Mouse (Mus musculus) myocyte (in vitro differentiated cells): ENCODE data around the gene Ank2. TPM values are rescaled to one million over a fixed set of nuclear protein-coding genes. Genes with fewer than 3 reads are reported as not detected.

Source experiments
- H3K27me3 ChIP-seq: one replicate; pipeline ENCODE4 v1.6.1; 2011; ENCODE audit not compliant: control insufficient read depth, insufficient read depth, insufficient read length
- H3K36me3 ChIP-seq: one replicate; pipeline ENCODE4 v1.6.1; 2011; ENCODE audit not compliant: control insufficient read depth, insufficient read depth
- H3K4me2 ChIP-seq: one replicate; pipeline ENCODE4 v1.6.1; 2011; ENCODE audit warnings: low read depth, control low read depth
- H3K4me3 ChIP-seq: one replicate; pipeline ENCODE4 v1.5.1; 2011; ENCODE audit warnings: mild to moderate bottlenecking, control low read depth, moderate library complexity
- H3K79me2 ChIP-seq: one replicate; pipeline ENCODE4 v1.6.1; 2011; ENCODE audit not compliant: control insufficient read depth, insufficient read depth
- H3ac ChIP-seq: one replicate; pipeline ENCODE4 v1.6.1; 2011; ENCODE audit not compliant: control insufficient read depth, insufficient read length
- CEBPB ChIP-seq: IDR thresholded peaks from 2 replicates; pipeline ENCODE4 v1.6.1; 2011; ENCODE audit warnings: mild to moderate bottlenecking, moderate library complexity; ENCODE audit not compliant: poor library complexity, insufficient read depth, severe bottlenecking
- E2F4 ChIP-seq: IDR thresholded peaks from one replicate; pipeline ENCODE4 v1.6.1; 2011; ENCODE audit warnings: mild to moderate bottlenecking, control low read depth, moderate library complexity; ENCODE audit not compliant: insufficient read depth
- MAX ChIP-seq: IDR thresholded peaks from one replicate; pipeline ENCODE4 v1.6.1; 2011; ENCODE audit warnings: low read depth, mild to moderate bottlenecking, control low read depth
- MYOD1 ChIP-seq, 3 experiments: IDR thresholded peaks; one replicate each; pipeline ENCODE4 v1.6.1; 2011; ENCODE audit warnings: control low read depth in 2 of 3, low read depth in 2 of 3, mild to moderate bottlenecking in 2 of 3, moderate library complexity in 1 of 3; ENCODE audit not compliant: insufficient read length in 2 of 3, control insufficient read depth in 1 of 3
- MYOG ChIP-seq, 3 experiments: IDR thresholded peaks; one replicate each; pipeline ENCODE4 v1.6.1; 2011; ENCODE audit warnings: control low read depth in 2 of 3, low read depth in 2 of 3, mild to moderate bottlenecking in 2 of 3; ENCODE audit not compliant: insufficient read length in 2 of 3, control insufficient read depth in 1 of 3, insufficient read depth in 1 of 3
- POLR2A ChIP-seq: IDR thresholded peaks from one replicate; pipeline ENCODE4 v1.6.1; 2011; ENCODE audit warnings: low read depth, mild to moderate bottlenecking, control low read depth, moderate library complexity; ENCODE audit not compliant: insufficient read length
- POLR2AphosphoS2 ChIP-seq: IDR thresholded peaks from one replicate; pipeline ENCODE4 v1.6.1; 2011; ENCODE audit warnings: low read depth, control low read depth; ENCODE audit not compliant: insufficient read length
- REST ChIP-seq: IDR thresholded peaks from one replicate; pipeline ENCODE4 v1.6.1; 2011; ENCODE audit warnings: mild to moderate bottlenecking, control low read depth, moderate library complexity; ENCODE audit not compliant: insufficient read depth, insufficient read length
- SRF ChIP-seq: IDR thresholded peaks from one replicate; pipeline ENCODE4 v1.6.1; 2011; ENCODE audit warnings: low read depth; ENCODE audit not compliant: control insufficient read depth, insufficient read length
- TCF12 ChIP-seq: IDR thresholded peaks from one replicate; pipeline ENCODE4 v1.6.1; 2011; ENCODE audit warnings: mild to moderate bottlenecking, control low read depth; ENCODE audit not compliant: poor library complexity, insufficient read depth, severe bottlenecking
- TCF3 ChIP-seq: IDR thresholded peaks from one replicate; pipeline ENCODE4 v1.6.1; 2011; ENCODE audit warnings: low read depth, control low read depth; ENCODE audit not compliant: insufficient read length
- USF1 ChIP-seq: IDR thresholded peaks from one replicate; pipeline ENCODE4 v1.6.1; 2011; ENCODE audit warnings: low read depth, mild to moderate bottlenecking, control low read depth, moderate library complexity
- polyA plus RNA-seq: library from polyadenylated mRNA; unstranded; fragments of >200 nt; fragmentation: generic; extraction: Trizol; gene quantifications from one replicate; pipeline ENCODE4 v1.2.1, GENCODE M21; 2012; ENCODE audit warnings: missing spikeins

Ank2 gene
- polyA plus RNA-seq, 1 experiment = 20.2 TPM

GRCm38 (mm10) chr3:126989936-126990335 is 509.2 kb downstream of the Ank2 start:
- no peak overlapping the region for H3ac ChIP-seq
- TF ChIP-seq TCF3 = no peak
- no peak for TF ChIP-seq MYOD1 (IDR thresholded peaks at IDR 0.05; ENCODE audit: control insufficient read depth in 1 of 3, insufficient read length in 2 of 3, low read depth in 2 of 3)
- no peak for TF ChIP-seq REST
- TF ChIP-seq E2F4 = no peak
- no peak for TF ChIP-seq CEBPB
- TF ChIP-seq MAX = no peak
- no peak for TF ChIP-seq TCF12
- no peak for TF ChIP-seq USF1
- no peak for TF ChIP-seq MYOG (IDR thresholded peaks at IDR 0.05; ENCODE audit: control insufficient read depth in 1 of 3, insufficient read depth in 1 of 3, insufficient read length in 2 of 3, low read depth in 2 of 3)
- TF ChIP-seq POLR2A = no peak
- no peak for TF ChIP-seq SRF
- no peak for TF ChIP-seq POLR2AphosphoS2
- no peaks in the 10 kb centered on the region for H3K36me3 ChIP-seq
- H3K4me3 ChIP-seq = no peak overlapping the region
- H3K27me3 ChIP-seq = no peaks in the 10 kb centered on the region
- H3K79me2 ChIP-seq = no peaks in the 10 kb centered on the region
- no peak overlapping the region for H3K4me2 ChIP-seq

DNA sequence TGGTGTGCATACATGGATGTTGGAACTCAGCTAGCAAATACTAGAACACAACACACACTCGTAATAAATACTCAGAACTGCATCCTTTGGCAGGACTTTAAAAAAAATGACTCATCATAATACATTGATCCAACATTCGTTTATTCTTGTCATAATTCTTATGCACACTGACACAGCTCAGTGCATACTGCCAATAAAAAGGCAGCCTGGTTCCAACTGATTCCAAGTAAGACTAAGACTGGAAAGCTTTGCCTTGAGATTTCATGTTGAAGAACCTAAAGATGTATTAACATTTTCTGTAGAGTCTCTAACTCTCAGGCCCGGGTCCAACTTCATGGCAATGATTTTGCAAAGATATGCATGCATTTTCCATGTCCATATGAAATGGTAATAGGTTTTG is 512.5 kb downstream of the Ank2 start:
- Histone ChIP-seq H3K4me3 (no peak overlapping the region), H3K4me2 (no peak overlapping the region), H3ac (no peak overlapping the region), H3K79me2 (no peaks in the 10 kb centered on the region), H3K27me3 (no peaks in the 10 kb centered on the region), H3K36me3 (no peaks in the 10 kb centered on the region)
- TF ChIP-seq SRF = no peak

GRCm38 (mm10) chr3:126982814-126983213 is 516.3 kb downstream of the Ank2 start:
- H3K79me2 ChIP-seq = no peaks in the 10 kb centered on the region
- no peak overlapping the region for H3ac ChIP-seq
- H3K4me3 ChIP-seq = no peak overlapping the region
- H3K27me3 ChIP-seq = no peaks in the 10 kb centered on the region
- TF ChIP-seq POLR2A (no peak), MYOG (IDR thresholded peaks at IDR 0.05; ENCODE audit: control insufficient read depth in 1 of 3, insufficient read depth in 1 of 3, insufficient read length in 2 of 3, low read depth in 2 of 3) (no peak), POLR2AphosphoS2 (no peak), TCF3 (no peak), TCF12 (no peak), MYOD1 (IDR thresholded peaks at IDR 0.05; ENCODE audit: control insufficient read depth in 1 of 3, insufficient read length in 2 of 3, low read depth in 2 of 3) (no peak), CEBPB (no peak), USF1 (no peak), MAX (no peak), REST (no peak), SRF (no peak), E2F4 (no peak)
- H3K4me2 ChIP-seq = no peak overlapping the region
- no peaks in the 10 kb centered on the region for H3K36me3 ChIP-seq

- TF ChIP-seq E2F4 = no peak
- TF ChIP-seq USF1 = no peak
- no peak for TF ChIP-seq POLR2A
- TF ChIP-seq MYOD1 (IDR thresholded peaks at IDR 0.05; ENCODE audit: control insufficient read depth in 1 of 3, insufficient read length in 2 of 3, low read depth in 2 of 3) = no peak
- no peak for TF ChIP-seq TCF12
- TF ChIP-seq CEBPB = no peak
- TF ChIP-seq TCF3 = no peak
- no peak for TF ChIP-seq MYOG (IDR thresholded peaks at IDR 0.05; ENCODE audit: control insufficient read depth in 1 of 3, insufficient read depth in 1 of 3, insufficient read length in 2 of 3, low read depth in 2 of 3)
- TF ChIP-seq SRF = no peak
- no peak for TF ChIP-seq REST
- H3K4me2 ChIP-seq = no peak overlapping the region
- H3K4me3 ChIP-seq = no peak overlapping the region
- no peaks in the 10 kb centered on the region for H3K27me3 ChIP-seq
- no peaks in the 10 kb centered on the region for H3K79me2 ChIP-seq
- no peaks in the 10 kb centered on the region for H3K36me3 ChIP-seq
- no peak overlapping the region for H3ac ChIP-seq
Measured at GRCm38 (mm10) chr3:126981163-126981562, 518.0 kb downstream of the Ank2 start.

DNA sequence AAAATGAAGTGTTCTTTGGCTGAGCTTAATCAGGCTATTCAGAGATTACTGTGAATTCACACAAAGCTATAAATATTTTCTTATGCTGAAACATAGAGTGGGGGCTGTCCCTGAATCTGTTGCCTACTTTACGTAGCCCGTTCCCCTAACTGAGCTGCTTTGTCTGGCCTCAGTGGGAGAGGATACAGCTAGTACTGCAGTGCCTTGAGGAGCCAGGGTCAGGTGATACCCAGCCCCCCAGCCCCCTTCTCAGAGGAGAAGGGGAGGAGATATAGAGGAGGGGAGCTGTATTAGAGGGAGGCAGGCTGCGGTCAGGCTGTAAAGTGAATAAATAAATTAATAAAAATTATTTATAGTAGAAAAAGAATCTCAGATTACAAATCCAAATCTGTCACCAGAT is 519.5 kb downstream of the Ank2 start:
- H3K79me2 ChIP-seq = no peaks in the 10 kb centered on the region
- H3ac ChIP-seq = no peak overlapping the region
- TF ChIP-seq SRF (no peak), POLR2A (no peak), E2F4 (no peak), CEBPB (no peak), TCF12 (no peak), MYOD1 (IDR thresholded peaks at IDR 0.05; ENCODE audit: control insufficient read depth in 1 of 3, insufficient read length in 2 of 3, low read depth in 2 of 3) (no peak), REST (no peak), MAX (no peak), POLR2AphosphoS2 (no peak), MYOG (IDR thresholded peaks at IDR 0.05; ENCODE audit: control insufficient read depth in 1 of 3, insufficient read depth in 1 of 3, insufficient read length in 2 of 3, low read depth in 2 of 3) (no peak), TCF3 (no peak), USF1 (no peak)
- no peak overlapping the region for H3K4me2 ChIP-seq
- no peak overlapping the region for H3K4me3 ChIP-seq
- no peaks in the 10 kb centered on the region for H3K27me3 ChIP-seq
- no peaks in the 10 kb centered on the region for H3K36me3 ChIP-seq
